Mouse (Mus musculus) thymus, adult 2 months (tissue): ENCODE measurements around the gene Stambp. TPM values are rescaled to one million over a fixed set of nuclear protein-coding genes. Genes with fewer than 3 reads are reported as not detected.

Experiments
- DNase-seq: peaks from one replicate; pipeline ENCODE4 v3.0.0; 2021
- H3K27ac ChIP-seq: fragments of 200-500 bp; 2 replicates; pipeline ENCODE4 v1.5.1; 2012; ENCODE audit warnings: low read length, control low read depth; ENCODE audit not compliant: control insufficient read depth, insufficient read depth
- H3K27me3 ChIP-seq: fragments of 200-500 bp; 2 replicates; pipeline ENCODE4 v1.6.1; 2012; ENCODE audit warnings: mild to moderate bottlenecking, low read length, moderate library complexity, mixed read lengths; ENCODE audit not compliant: control insufficient read depth, insufficient read depth
- H3K36me3 ChIP-seq: fragments of 200-500 bp; 2 replicates; pipeline ENCODE4 v1.6.1; 2012; ENCODE audit warnings: mild to moderate bottlenecking, low read length, moderate library complexity; ENCODE audit not compliant: control insufficient read depth, insufficient read depth
- H3K4me1 ChIP-seq: fragments of 200-500 bp; replicated peaks from 2 replicates; pipeline ENCODE4 v1.6.1; 2012; ENCODE audit warnings: low read length; ENCODE audit not compliant: control insufficient read depth, insufficient read depth
- H3K4me3 ChIP-seq: fragments of 200-500 bp; 2 replicates; pipeline ENCODE4 v1.5.1; 2012; ENCODE audit warnings: mild to moderate bottlenecking, low read length, control low read depth, moderate library complexity; ENCODE audit not compliant: control insufficient read depth, insufficient read depth
- CTCF ChIP-seq: fragments of 200-500 bp; IDR thresholded peaks from 2 replicates; pipeline ENCODE4 v1.5.1; 2012; ENCODE audit warnings: mild to moderate bottlenecking, control low read depth, low read length, moderate library complexity, borderline replicate concordance; ENCODE audit not compliant: control insufficient read depth, poor library complexity, insufficient read depth; ENCODE audit errors: extremely low read depth
- POLR2A ChIP-seq: fragments of 200-500 bp; IDR thresholded peaks from 2 replicates; pipeline ENCODE4 v1.6.1; 2012; ENCODE audit warnings: mild to moderate bottlenecking, low read length, control low read depth, moderate library complexity; ENCODE audit not compliant: control insufficient read depth, poor library complexity, insufficient read depth; ENCODE audit errors: extremely low read depth
- WGBS: fragments of 180-500 bp; shearing (Covaris S2); methylation state at CpG from one replicate; pipeline ENCODE4 v1.1.7; 2018; 5-methylcytosine and 5-hydroxymethylcytosine counted together
- polyA plus RNA-seq: library from polyadenylated mRNA; depleted of rRNA; stranded (reverse); fragments of >200 nt; gene quantifications from 2 replicates; pipeline ENCODE4 v1.2.3, GENCODE M21; 2012

Stambp gene
- polyA plus RNA-seq, 1 experiment: 19.2 TPM

DNA sequence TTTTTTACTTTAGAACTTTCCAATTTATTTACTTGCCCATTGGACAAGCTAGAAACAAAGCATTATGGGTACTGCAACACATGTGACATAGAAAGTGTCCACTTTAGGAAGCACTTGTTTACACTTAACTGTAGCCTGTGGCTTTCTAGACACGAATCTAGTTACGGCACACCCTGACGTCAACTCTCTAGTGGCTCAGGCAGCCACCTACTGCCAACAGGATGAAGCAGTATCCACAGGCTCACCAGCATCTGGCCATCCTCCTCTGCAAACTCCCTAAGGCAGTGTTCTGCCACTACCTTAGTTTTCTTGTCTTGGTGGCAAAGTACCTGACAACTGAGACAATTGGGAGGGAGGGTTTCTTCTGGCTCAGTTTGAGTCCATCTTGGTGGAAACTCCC is 69.2 kb downstream of the Stambp start:
- H3K27me3 ChIP-seq: no peaks in the 10 kb centered on the region
- TF ChIP-seq POLR2A (no peak), CTCF (no peak)

DNA sequence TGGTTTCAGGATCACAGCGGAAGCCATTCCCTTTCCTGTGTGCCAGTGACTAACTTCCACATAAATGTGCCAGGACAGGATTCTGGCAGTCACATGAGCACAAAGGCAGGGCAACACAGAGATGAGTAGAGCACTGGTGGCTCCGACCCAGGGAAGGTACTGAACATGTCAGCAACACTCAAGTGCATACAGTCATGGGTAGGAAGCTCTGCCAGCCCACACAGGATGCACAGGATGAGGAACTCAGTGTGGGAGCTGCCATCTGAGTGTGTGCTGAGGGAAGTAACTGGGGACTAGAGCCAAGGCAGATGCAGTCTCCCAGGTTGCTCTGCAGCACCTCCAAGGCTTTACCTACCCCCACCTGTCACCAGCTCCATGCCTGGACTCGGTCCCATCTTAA is 69.9 kb downstream of the Stambp start:
- Histone ChIP-seq H3K27me3 (no peaks in the 10 kb centered on the region), H3K36me3 (no peaks in the 10 kb centered on the region), H3K27ac (no peak overlapping the region), H3K4me3 (no peak overlapping the region), H3K4me1 (peaks cover 15% of the 10 kb centered on the region)
- 39% methylated on average over 3 of the region's 3 CpGs for WGBS
- no peak for DNase-seq
- TF ChIP-seq POLR2A (no peak), CTCF (no peak)

More for the DNA sequence above, 69.2 kb downstream of the Stambp start:
- no peak for DNase-seq
- Histone ChIP-seq H3K4me3 (no peak overlapping the region), H3K4me1 (peaks cover 15% of the 10 kb centered on the region), H3K36me3 (no peaks in the 10 kb centered on the region), H3K27ac (no peak overlapping the region)
- WGBS: 73% methylated on average over 3 of the region's 3 CpGs

DNA sequence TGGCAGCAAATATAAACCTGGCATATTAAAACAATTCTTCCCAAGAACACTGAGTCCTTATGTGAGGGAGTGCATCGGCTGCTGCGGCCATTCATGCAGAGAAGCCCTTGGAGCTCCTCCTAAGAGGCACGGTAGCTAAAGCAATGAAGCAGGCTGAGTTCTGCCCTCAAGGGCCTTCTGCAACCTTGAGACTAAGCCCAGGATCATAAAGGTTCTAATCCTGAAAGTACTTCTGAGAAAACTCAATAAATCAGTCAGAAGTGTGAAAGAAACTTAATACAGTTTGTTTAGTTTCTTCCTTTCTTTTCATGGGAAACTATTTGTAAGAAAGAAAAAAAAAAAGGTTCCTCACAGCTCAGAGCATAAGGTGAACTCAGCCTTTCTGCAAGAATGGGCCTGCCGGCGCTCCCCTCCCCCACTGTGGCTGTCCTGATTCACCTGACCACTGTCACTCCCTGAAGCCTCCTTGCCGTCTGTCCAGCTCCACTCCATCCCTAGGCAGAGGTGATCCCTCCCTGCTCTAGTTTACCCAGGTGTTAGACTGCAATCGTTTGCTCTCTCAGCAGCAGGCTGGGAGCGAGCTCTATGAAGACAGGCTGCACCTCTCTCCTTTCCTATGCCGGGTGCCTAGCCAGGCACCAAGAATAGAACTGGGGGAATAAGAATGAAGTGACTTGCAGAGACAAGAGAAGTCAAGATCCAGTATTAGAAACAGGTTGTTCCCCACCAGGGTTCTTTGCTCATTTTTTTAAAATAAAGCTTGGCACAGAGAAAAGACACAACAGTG is 70.8 kb downstream of the Stambp start:
- WGBS: 86% methylated on average over 9 of the region's 9 CpGs
- Histone ChIP-seq H3K27ac (no peak overlapping the region), H3K4me1 (peaks cover 15% of the 10 kb centered on the region), H3K4me3 (no peak overlapping the region), H3K27me3 (no peaks in the 10 kb centered on the region), H3K36me3 (no peaks in the 10 kb centered on the region)
- no peak for TF ChIP-seq POLR2A
- no peak for TF ChIP-seq CTCF
- DNase-seq: no peak

DNA sequence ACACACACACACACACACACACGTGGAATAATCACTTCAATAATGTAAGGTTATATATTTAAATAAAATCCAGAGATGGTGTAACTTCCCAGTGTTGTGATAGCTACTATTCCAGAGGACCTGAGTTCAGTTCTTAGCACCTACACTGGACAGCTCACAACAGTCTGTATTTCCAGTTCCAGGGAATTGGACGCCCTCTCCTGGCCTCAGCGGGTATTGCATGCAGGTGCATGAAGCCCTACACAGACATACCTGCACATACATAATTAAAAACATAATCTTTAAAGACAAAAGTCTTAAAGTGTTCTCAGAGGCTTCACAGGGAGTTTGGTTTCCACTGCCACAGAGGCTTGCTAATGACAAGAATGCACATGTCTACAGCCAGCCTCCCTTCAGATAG is 72.1 kb downstream of the Stambp start:
- Histone ChIP-seq H3K27me3 (no peaks in the 10 kb centered on the region), H3K36me3 (no peaks in the 10 kb centered on the region), H3K4me3 (no peak overlapping the region), H3K27ac (no peak overlapping the region), H3K4me1 (peaks cover 13% of the 10 kb centered on the region)
- TF ChIP-seq POLR2A: no peak
- TF ChIP-seq CTCF: no peak
- DNase-seq: no peak
- WGBS: 90% methylated on average over 3 of the region's 3 CpGs

DNA sequence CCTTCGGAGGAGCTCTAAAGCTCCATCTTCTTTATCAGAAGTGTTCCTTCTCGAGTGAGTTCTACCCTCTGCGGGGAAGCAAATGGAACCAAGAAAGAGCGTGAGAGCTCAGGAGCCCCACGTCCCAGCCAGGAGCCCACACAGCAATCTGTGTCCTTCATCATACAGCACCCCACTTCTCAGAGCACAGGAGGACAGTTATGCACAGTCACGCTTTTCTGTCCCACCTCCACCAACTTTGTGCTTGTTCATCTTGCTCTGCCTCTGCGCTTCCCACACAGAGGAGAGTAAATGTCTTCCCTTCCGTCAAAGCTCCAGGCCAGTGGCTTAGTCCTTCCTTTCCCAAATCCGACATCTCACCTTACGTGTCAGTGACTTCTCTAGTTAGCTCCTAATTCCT is 73.5 kb downstream of the Stambp start:
- WGBS: 96% methylated on average over 10 of the region's 10 CpGs
- DNase-seq: no peak
- no peak for TF ChIP-seq POLR2A
- TF ChIP-seq CTCF: no peak
- Histone ChIP-seq H3K36me3 (no peaks in the 10 kb centered on the region), H3K4me3 (no peak overlapping the region), H3K4me1 (0 out of 2 replicates have a peak, but pooled peaks cover 4% of the 10 kb centered on the region), H3K27ac (no peak overlapping the region), H3K27me3 (no peaks in the 10 kb centered on the region)

DNA sequence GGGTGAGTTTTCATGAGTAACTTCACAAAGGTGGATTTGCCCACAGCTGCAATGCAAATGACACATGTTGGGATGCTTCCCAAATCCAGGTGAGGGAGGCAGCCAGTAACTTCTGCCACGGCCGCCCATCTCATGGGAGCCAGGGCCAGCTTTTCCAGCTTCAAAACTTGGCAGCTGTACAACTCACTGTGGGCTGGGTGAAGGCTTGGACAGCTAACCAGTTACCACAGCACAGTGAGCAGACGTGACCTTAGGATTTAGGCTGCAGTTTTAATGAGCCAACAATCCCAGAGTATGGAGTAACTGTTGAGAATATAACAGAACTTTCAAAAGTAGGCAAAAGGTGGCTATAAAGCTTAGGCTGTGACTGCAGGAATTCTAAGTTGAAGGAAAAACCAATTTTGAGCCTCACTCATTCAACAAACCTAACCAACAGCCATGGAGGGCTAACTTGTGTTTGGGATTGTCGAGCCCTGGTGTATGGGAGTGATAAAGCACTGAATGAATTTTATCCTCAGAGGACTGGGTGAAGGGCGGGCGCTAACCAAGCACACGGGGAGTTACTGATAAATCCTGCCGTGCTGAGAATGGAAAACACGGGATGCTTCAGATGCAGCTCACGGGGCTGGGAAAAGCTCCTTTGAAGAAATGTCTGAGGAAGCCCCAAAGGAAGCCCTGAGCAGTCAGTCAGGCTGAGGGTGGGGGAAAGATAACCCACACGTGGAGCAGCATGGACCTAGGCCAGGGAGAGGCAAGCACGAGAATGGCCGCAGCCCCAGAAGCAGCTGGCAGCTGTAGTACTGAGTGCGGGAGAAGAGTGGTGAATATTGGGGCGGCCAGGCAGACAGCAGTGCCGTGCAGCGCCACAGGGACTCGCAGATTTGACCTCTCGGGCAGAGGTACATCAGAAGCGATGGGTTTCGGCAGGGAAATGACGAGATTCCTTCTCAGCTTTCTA is 75.5 kb downstream of the Stambp start:
- no peak for TF ChIP-seq POLR2A
- no peak for TF ChIP-seq CTCF
- Histone ChIP-seq H3K27me3 (no peaks in the 10 kb centered on the region), H3K27ac (no peak overlapping the region), H3K36me3 (peaks cover 8% of the 10 kb centered on the region), H3K4me1 (no peaks in the 10 kb centered on the region), H3K4me3 (no peak overlapping the region)
- DNase-seq: no peak
- WGBS: 91% methylated on average over 22 of the region's 22 CpGs
